Mouse (Mus musculus) spleen, postnatal 10 days (tissue): Measurements from ENCODE around the gene Fut11.
A peak's percentile ranks its signal among the peaks of the same experiment; 100 is the strongest.

Experiments used
- DNase-seq, 2 experiments: peaks; one replicate each; pipeline ENCODE4 v3.0.0; 2021 to 2022; ENCODE audit warnings: low spot score in 2 of 2

Gene Fut11

DNA sequence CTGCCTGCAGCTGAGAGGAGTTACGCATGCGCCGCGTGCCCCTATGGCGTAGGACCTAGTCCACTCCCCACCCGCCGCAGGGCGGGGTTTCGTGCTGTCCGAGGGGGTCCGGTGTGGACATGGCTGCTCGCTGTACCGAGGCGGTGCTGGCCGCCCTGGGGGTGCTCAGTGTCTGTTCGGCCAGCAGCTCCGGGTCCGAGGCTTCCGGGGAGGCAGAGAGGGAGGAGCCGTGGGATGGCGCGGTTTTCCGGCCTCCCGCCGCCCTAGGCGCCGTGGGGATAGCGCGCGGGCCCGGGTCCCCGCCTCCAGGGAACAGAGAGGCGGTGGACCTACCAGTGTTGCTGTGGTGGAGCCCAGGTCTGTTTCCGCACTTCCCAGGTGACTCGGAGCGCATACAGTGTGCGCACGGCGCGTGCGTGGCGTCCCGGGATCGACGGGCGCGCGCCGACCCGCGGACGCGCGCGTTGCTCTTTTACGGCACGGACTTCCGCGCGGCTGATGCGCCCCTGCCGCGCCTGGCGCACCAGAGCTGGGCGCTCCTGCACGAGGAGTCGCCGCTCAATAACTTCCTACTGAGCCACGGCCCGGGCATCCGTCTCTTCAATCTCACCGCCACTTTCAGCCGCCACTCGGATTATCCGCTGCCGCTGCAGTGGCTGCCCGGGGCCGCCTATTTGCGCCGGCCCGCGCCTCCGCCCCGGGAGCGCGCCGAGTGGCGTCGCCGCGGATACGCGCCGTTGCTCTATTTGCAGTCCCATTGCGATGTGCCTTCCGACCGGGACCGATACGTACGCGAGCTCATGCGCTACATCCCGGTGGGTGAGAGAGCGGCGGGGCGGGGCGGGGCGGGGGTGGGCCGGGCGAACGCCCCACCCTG is at the start of gene Fut11:
Gene Fut11 (plus strand): TSS at position 85 of the 877 bp plus-strand sequence.
- DNase-seq = peak; percentile 83 to 88

DNA sequence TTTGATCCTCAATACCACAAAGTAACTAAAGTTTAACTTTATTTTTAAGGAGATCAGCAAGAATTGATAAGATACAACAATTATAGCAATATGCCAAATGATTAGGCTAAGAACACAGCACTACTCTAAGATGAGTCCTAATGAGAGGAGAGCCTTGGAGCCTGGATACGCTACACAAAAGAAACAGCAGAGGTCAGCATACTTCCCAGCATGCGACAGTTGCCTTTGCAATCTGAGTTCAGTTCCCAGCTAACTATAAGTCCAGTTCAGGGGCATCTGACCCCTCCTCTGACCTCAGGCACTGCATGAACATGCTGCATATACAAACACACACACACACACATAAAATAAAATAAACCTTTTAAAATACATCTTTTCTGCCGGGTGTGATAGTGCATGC is 49.2 kb upstream of the Fut11 start:
- no peak for DNase-seq

DNA sequence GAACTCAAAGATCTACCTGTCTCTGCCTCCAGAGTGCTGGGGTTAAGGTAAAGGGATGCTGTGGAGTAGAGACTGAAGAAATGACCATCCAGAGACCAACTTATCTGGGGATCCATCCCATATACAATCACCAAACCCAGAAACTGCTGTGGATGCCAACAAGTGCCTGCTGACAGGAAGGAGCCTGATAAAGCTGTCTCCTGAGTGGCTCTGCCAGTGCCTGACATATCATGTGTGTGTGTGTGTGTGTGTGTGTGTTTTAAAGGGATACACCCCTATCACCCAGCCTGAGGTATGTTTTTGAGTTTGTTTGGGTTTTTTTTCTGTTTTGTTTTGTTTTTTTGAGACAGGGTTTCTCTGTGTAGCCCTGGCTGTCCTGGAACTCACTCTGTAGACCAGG is 48.4 kb upstream of the Fut11 start:
- DNase-seq = no peak

DNA sequence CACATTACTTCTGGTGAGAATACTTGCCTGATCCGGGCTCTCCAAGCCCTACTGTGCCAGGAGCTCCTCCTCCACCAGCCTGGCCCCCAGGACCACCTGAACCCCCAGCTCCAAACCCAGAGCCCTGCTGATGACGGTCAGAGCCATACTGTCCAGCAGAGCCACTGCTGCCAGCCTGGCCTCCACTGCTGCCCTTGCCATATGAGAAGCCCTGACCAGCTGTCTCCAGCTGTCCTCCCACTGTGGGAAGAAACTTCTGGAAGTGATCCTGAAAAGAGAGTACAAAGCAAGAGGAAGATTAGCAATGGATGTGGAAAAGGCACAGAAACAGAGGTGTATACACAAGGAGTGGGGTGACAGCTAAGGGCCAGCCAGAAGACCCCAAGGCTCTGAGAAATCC is 43.8 kb upstream of the Fut11 start:
- DNase-seq = no peak

DNA sequence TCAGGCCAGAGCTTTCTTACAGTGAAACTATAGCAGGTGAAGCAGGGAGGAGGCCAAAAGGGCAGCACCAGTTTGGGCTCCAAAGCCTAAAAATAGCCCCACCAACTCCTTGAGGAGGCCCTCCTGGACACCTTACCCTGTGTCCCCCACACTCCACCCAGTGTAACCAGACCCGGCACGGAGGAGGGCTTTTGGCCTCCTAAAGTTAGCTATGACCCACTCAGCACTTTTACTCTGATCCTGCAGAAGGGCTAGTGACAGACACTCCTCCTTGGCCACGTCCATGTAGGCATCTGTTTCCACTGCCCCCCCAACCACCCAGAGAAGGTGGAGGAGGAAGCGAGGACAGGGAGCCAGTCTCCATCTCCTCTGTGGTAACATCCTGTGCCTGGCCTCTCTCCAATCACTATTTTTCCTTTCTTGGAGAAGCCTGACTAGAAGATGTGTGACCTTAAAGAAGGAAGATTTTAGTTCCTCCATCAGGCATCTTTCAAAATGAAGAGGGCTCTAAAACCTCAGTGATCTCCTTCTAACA is 43.0 kb upstream of the Fut11 start:
- no peak for DNase-seq

DNA sequence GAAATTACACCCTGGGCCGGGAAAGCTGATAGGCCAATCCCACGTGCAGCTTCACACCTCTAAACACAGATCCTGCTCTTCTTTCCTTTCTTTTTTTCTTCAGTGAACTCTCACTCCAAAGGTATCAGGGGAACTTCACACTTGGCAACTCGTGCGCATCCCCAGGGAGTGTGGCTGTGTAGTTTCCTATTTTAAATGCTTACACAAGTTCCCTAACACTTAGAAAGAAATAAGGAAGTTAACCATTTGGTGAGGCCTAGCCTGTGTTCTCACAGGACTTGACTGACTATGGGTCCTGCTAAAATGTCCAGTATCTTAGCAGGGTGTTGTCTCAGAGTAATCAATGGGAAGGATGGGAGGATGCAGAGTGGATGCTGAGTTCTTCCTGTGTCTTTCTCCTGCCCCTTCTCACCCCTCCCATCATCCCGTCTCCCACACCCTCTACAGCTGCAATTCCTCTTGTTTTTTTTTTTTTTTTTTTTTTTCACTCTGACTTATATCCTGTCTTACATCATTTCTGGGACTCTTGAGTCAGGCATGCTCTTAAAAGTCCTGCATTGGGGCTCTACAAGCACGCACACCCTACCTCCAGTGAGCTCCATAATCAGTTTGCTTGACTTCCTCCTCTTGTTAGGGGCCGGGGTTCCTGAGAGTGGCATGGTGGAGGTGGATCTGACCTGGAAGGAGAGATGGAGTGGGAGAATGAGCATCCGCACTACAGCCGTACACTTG is 39.9 kb upstream of the Fut11 start:
- no peak for DNase-seq

DNA sequence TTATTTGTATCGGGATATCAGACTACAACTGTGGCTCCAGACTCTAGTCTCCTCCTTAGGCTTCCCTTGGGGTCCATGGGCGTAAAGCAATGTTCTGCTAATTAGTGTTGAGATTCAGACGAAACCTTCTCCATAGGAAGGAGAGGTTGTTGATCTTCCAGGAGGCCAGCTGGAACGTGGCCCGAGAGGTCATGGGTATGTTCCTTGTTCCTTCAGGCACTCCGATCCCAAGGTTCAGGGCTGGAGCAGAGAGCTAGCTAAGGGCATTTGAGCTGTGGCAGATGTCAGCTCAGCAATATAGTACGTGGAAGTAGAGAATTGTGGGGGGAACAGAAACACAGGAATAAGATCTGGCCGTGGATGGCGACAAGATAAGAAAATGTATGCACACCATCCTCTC is 39.0 kb upstream of the Fut11 start:
- DNase-seq = no peak

DNA sequence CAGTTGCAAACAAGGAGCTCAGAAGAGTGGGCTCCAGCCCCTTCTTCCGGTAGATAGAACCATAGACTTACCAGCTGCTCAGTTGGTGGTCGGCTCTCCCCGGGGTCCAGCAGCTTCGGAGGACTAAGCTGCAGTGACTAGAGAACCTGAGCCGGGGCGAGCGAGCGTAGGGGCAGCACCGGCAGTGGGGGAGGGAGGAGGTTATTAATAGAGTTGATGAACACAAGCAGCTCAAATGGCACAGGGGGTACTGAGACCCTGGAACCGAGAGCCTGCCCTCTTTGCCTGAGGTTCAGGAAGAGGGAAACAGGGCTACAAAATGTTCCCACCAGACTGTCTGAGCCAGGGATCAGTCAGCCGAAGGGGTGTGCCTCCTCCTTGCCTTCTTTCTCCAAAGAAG is 38.4 kb upstream of the Fut11 start, which contains the start of gene Myoz1:
Gene Myoz1 (minus strand): TSS at position 180 of the 400 bp plus-strand sequence.
- no peak for DNase-seq

DNA sequence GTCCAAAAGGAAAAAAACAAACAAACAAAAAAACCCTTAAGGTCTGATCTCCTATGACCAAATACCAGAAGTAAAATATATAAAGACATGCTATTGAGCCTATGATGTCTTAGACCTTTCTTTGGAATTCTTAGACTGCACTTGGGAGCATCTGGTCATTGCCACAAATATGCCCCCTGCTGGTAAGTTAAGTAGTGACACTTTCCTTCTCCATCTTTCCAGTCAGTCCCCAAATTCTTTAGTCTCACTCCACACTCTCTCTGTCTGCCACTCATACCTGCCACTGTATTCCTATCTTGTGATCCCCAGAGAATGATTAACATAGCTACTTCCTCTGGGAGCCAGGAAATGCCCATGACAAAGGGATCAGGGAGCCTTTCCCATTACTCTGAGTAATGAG is 36.4 kb upstream of the Fut11 start:
- DNase-seq = no peak

DNA sequence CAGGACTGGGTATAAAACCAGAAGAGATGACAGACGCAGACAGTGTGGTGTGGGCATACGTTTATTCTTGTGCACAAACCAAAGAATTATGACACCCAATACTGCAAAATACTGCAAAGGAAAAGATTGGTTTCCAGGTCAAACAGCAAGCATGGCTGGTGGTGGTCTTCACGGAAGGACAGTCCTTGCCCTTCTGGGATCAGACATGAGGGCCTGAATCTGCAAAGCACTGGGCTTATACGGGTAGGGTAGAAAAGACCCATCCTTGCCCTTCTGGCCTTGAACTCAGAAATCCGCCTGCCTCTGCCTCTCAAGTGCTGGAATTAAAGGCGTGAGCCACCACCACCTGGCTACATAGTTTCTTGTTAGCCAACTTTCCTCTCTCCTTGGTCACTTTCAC is 35.9 kb upstream of the Fut11 start:
- no peak for DNase-seq

DNA sequence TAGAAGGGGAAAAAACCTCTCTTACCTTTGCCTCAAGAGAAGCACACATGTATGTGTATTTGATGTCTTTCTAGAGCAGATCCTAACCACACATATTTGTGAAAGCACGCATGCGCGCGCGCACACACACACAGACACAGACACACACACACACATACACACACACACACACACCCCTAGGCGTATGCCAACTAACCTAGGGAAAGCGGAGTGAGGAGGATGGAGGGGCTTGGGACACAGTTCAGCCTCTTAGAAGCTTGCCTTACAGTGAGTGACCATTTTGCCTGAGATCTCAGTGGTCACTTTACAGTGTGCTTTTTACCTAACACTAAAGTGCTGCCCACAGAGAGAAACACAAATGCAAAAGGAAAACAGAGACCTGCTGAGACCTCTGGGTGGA is 35.1 kb upstream of the Fut11 start:
- no peak for DNase-seq

DNA sequence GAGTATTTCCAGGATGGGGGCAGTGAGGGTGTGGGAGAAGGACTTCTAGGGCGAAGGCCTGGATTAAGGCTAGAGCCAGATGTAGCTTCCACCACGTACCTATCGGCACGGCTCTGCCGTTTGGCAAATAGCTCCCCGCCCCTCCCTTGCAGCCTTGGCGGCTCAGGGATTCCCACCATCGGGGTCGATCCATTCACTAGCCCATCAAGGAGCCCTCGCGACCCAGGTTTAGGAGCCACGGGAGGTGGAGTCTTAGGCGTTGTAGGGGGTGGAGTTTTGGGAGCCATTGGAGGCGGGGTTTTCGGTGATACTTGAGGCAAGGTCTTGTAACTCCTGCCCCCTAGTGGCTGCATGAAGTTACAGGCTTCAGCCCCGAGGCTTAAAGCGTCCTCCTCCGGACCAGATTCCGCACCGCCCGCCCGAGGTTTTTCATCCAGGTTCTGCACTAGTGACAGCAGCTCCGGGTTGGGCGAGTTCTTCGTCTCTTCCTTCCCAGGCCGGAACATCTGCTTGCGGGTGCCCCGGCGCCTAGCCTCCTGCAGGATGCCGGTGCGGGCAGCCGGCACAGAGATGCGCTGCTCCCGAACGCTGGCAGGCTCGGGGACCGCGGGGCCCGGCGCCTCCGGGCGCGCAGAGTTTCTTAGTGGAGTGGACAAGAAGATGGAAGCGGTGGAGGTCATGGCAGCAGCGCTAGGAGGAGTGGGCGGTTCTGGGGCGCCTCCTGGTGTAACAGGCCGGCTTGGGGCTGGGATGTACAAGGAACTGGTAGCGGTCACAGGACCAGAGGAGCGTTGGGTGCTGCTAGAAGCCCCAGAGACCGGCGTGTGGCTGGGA is 33.7 kb upstream of the Fut11 start:
- DNase-seq = peak; percentile 87 to 93

DNA sequence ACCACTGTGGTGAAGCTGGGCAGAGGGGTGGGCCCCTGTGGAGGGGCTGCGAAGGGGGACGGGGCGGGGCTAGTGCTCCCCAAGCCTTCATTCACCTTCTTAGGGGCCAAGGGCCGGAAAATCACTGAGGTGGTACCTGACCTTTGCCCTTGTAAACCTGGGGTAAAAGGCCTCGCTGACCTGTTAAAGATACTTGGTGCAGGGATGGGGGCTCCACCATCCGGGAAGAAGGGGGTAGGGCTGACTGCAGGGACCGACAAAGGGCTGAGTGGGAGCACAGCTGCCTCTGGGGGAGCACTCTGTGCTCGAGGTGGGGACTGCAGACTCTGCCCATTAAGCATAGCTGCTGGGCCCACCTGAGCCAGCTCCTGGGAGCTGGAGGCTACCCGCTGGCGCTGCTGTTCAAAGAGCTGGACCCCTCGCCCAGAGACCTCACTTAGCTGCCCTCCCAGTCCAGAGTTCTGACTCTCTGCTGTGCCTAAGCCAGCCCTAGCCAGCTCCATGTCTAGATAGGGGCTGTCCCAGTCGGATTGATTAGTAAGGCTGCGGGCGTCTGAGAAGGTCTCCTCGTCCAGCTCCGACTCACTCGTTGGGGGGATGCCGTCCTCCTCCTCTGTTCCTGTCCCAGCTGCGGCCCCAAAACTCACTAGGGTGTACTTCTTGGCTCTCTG is 33.0 kb upstream of the Fut11 start:
- DNase-seq = no peak

DNA sequence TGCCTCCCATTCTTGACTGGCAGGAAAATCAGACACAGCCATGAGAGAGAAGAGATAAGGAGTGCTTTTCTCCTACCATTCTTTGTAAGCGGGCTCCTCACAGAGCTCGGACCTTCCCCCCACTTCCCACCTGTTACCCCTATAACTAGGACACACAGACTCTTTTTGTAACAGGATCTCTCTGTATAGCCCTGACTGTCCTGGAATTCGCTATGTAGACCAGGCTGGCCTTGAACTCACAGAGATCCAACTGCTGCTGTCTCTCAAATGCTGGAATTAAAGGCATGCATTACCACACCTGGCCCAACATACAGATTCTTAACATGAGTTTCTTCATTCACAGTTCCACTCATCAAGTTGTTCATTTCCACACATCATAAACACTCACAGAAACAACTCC is 32.0 kb upstream of the Fut11 start:
- no peak for DNase-seq

DNA sequence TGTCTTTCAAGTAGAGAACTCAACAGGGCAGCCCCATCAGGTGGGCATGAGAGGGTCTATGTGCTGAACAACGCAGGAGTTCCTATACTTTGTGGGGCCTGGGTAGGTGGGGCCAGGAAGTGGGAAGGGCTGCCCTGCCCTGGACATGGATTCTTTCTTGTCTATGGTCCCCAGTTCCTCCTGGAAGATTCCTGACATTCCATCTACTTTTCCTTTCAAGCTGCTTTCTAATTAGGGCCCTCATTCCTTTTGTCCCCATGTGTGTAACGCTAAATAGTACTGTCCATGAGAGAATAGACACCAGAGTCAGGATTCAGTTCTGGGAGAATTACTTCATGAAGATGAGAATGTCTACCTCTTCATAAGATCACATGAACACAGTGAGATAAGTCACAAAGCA is 31.2 kb upstream of the Fut11 start:
- DNase-seq = no peak

DNA sequence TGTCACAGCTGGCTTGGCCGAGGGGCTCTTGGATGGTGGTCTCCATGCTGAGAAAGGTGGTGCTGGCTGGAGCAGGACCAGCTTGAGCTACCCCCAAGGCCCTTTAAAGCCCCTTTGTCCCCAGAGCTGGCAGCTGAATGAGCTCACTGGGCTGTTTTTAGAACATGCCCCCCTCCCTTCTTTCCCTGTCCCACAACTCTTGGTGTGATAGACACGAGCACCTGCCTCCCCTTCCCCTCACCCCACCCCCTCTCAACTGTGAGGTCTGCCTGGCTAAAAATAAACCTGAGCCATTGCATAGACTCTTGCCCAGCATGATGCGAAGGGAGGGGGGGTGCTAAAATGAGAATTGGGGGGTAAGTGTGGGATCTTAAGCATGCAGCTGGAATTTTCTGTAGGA is 30.3 kb upstream of the Fut11 start:
- no peak for DNase-seq

DNA sequence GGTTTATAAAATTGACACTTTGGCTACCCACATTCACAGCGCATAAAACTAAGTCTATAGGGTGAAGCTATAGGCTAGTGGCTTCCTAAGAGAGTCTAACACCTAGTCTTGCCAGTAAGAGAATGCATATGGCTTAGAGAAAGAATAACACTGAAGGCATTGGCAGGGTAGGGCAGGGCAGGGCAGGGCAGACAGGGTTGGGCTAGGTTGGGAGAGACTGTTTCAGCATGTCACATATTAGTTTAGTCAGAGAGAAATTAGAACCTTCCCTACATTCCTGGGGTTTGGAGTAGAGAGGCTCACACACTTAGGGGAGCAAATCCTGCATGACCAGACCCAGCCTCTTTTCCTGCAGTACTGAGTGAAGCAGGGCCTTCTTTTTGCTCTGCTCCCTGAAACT is 27.3 kb upstream of the Fut11 start:
- no peak for DNase-seq

DNA sequence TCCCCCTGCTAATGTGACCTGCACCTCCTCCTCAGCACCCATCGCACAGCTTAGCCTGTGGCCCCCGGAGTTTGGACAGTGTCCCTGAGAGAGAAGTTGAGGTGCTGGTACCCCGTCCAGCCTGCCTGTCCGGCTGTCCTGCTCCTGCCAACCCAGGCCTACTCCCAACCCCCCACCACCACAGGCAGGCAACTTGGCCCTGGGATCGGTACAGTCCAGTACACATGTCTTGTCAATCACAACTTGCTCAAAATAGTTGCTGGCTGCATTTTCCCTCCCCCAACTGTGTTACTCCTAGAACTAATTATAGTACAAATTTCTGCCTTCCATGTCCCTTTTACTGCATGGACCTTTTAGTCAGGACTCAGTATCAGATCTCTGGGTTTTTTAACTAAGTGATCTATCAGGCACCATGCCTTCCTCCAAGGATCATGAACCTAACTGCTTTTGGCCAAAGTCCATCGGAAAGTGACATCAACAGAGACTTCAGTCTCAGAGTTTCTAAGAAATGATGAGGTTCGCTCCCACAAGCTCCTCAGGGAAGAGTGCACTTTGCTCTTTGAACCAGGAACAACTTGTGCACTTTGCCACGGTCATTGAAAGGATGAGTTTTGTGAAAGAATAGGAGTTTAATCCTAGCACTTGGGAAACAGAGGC is 26.5 kb upstream of the Fut11 start, which contains the start of gene Synpo2l:
Gene Synpo2l (minus strand): TSS at position 201 of the 657 bp plus-strand sequence.
- DNase-seq = no peak

DNA sequence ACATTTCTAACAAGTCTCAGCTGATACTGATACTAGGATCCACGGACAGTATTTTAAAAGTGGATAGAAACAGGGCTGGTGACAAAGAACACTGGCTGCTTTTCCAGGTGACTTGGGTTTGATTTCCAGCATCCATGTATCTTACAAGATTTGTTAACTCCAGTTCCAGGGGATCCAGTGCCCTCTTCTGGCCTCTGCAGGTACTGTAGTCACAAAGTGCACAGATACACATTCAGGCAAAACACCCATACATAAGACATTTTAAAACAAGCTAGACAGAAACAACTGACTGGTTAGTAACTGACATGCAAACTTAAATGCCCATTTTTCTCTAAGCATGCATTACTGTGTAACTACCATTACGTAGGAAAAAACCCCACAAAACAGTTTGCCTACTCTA is 21.8 kb upstream of the Fut11 start:
- peak in 1 of 2 experiments; percentile 71 for DNase-seq

DNA sequence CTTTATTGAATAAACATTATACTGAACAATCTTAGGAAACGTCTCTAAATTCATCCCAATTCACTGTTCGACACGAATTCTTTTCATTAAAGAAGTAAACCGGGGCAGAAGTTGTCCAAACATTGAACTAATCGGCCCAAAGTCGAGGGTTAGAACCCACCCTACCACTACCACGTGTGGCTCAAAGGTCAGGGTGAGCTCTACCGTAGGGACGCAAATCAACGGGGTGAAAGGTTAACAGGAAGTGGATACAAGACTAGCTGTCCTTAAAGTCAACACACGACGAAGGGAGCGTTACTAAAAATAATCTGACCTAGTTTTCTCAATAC is 21.1 kb upstream of the Fut11 start:
- peak; percentile 27 to 43 for DNase-seq
